Mouse (Mus musculus): Measurements from ENCODE around the gene Aga. TPM values are rescaled to one million over a fixed set of nuclear protein-coding genes. Genes with fewer than 3 reads are reported as not detected.
"Not testable (repeated sequence)": the region's sequence is repeated elsewhere in the genome, so short reads cannot be mapped to it uniquely, and the experiment has no call there.

Gene Aga
- polyA plus RNA-seq (2012; rRNA removed), result 1.5 and 1.8 TPM in 2 replicates

GRCm38 (mm10) chr8:53511551-53512127 lies at the start of gene Aga:
Gene Aga, plus strand, starts transcription at chr8:53511727.
- WGBS, result under 1% methylated on average over 24 of the region's 24 CpGs
- Histone ChIP-seq H3K27ac (ENCODE audit: insufficient read depth, low read depth, low read length) (peak within 1 kb of the TSS; percentile 62), H3K27me3 (ENCODE audit: control insufficient read depth, insufficient read depth, low read length) (no peaks in the 10 kb centered on the region), H3K4me3 (ENCODE audit: low read depth, low read length) (peak within 1 kb of the TSS; percentile 95), H3K36me3 (ENCODE audit: control insufficient read depth, insufficient read depth, low read length) (peaks cover 18% of the 10 kb centered on the region; the same call in 1 of the 2 replicates), H3K4me1 (ENCODE audit: control insufficient read depth, insufficient read depth, insufficient read length, low read length) (no peaks in the 10 kb centered on the region)
- TF ChIP-seq CTCF (IDR thresholded peaks at IDR 0.05; ENCODE audit: extremely low read depth, insufficient read length, insufficient replicate concordance, low read depth, low read length) (no peak), POLR2A (IDR thresholded peaks at IDR 0.05; ENCODE audit: low read depth, low read length) (0 out of 2 replicates have a peak, but pooled peaks have one; percentile 27)

- no peak for TF ChIP-seq CTCF (IDR thresholded peaks at IDR 0.05; ENCODE audit: extremely low read depth, insufficient read length, insufficient replicate concordance, low read depth, low read length)
- no peak for TF ChIP-seq POLR2A (IDR thresholded peaks at IDR 0.05; ENCODE audit: low read depth, low read length)
- WGBS, result 47% methylated on average over 2 of the region's 2 CpGs
- Histone ChIP-seq H3K4me1 (ENCODE audit: control insufficient read depth, insufficient read depth, insufficient read length, low read length) (no peaks in the 10 kb centered on the region), H3K27me3 (ENCODE audit: control insufficient read depth, insufficient read depth, low read length) (no peaks in the 10 kb centered on the region), H3K36me3 (ENCODE audit: control insufficient read depth, insufficient read depth, low read length) (no peaks in the 10 kb centered on the region), H3K27ac (ENCODE audit: insufficient read depth, low read depth, low read length) (no peak overlapping the region), H3K4me3 (ENCODE audit: low read depth, low read length) (no peak overlapping the region)
Measured at GRCm38 (mm10) chr8:53489063-53489462, 22.5 kb upstream of the Aga start.

- TF ChIP-seq POLR2A (IDR thresholded peaks at IDR 0.05; ENCODE audit: low read depth, low read length) (no peak), CTCF (IDR thresholded peaks at IDR 0.05; ENCODE audit: extremely low read depth, insufficient read length, insufficient replicate concordance, low read depth, low read length) (no peak)
- WGBS, result 65% methylated on average over 1 of the region's 1 CpGs
- no peaks in the 10 kb centered on the region for H3K4me1 ChIP-seq (ENCODE audit: control insufficient read depth, insufficient read depth, insufficient read length, low read length)
- no peaks in the 10 kb centered on the region for H3K36me3 ChIP-seq (ENCODE audit: control insufficient read depth, insufficient read depth, low read length)
- no peaks in the 10 kb centered on the region for H3K27me3 ChIP-seq (ENCODE audit: control insufficient read depth, insufficient read depth, low read length)
- H3K4me3 ChIP-seq (ENCODE audit: low read depth, low read length), result no peak overlapping the region
- no peak overlapping the region for H3K27ac ChIP-seq (ENCODE audit: insufficient read depth, low read depth, low read length)
Measured at GRCm38 (mm10) chr8:53496216-53496615, 15.3 kb upstream of the Aga start.

- H3K27ac ChIP-seq (ENCODE audit: insufficient read depth, low read depth, low read length), result no peak overlapping the region
- TF ChIP-seq POLR2A (IDR thresholded peaks at IDR 0.05; ENCODE audit: low read depth, low read length), result no peak
- no peak for TF ChIP-seq CTCF (IDR thresholded peaks at IDR 0.05; ENCODE audit: extremely low read depth, insufficient read length, insufficient replicate concordance, low read depth, low read length)
- no peaks in the 10 kb centered on the region for H3K4me1 ChIP-seq (ENCODE audit: control insufficient read depth, insufficient read depth, insufficient read length, low read length)
- H3K36me3 ChIP-seq (ENCODE audit: control insufficient read depth, insufficient read depth, low read length), result no peaks in the 10 kb centered on the region
- no peak overlapping the region for H3K4me3 ChIP-seq (ENCODE audit: low read depth, low read length)
- 69% methylated on average over 3 of the region's 3 CpGs for WGBS
- no peaks in the 10 kb centered on the region for H3K27me3 ChIP-seq (ENCODE audit: control insufficient read depth, insufficient read depth, low read length)
Measured at GRCm38 (mm10) chr8:53496885-53497326, 14.6 kb upstream of the Aga start.

GRCm38 (mm10) chr8:53538049-53538448 lies 26.5 kb downstream of the Aga start:
- 78% methylated on average over 3 of the region's 3 CpGs for WGBS
- not testable (repeated sequence) for H3K27me3 ChIP-seq (ENCODE audit: control insufficient read depth, insufficient read depth, low read length); H3K4me1 ChIP-seq (ENCODE audit: control insufficient read depth, insufficient read depth, insufficient read length, low read length); H3K4me3 ChIP-seq (ENCODE audit: low read depth, low read length); H3K36me3 ChIP-seq (ENCODE audit: control insufficient read depth, insufficient read depth, low read length); H3K27ac ChIP-seq (ENCODE audit: insufficient read depth, low read depth, low read length)

GRCm38 (mm10) chr8:53539585-53539984 lies 28.1 kb downstream of the Aga start:
- no peak for TF ChIP-seq POLR2A (IDR thresholded peaks at IDR 0.05; ENCODE audit: low read depth, low read length)
- TF ChIP-seq CTCF (IDR thresholded peaks at IDR 0.05; ENCODE audit: extremely low read depth, insufficient read length, insufficient replicate concordance, low read depth, low read length), result no peak
- no peaks in the 10 kb centered on the region for H3K4me1 ChIP-seq (ENCODE audit: control insufficient read depth, insufficient read depth, insufficient read length, low read length)
- no peaks in the 10 kb centered on the region for H3K36me3 ChIP-seq (ENCODE audit: control insufficient read depth, insufficient read depth, low read length)
- H3K27me3 ChIP-seq (ENCODE audit: control insufficient read depth, insufficient read depth, low read length), result no peaks in the 10 kb centered on the region
- no peak overlapping the region for H3K4me3 ChIP-seq (ENCODE audit: low read depth, low read length)
- 80% methylated on average over 2 of the region's 2 CpGs for WGBS
- H3K27ac ChIP-seq (ENCODE audit: insufficient read depth, low read depth, low read length), result no peak overlapping the region

- Histone ChIP-seq H3K4me1 (ENCODE audit: control insufficient read depth, insufficient read depth, insufficient read length, low read length) (no peaks in the 10 kb centered on the region), H3K36me3 (ENCODE audit: control insufficient read depth, insufficient read depth, low read length) (no peaks in the 10 kb centered on the region), H3K4me3 (ENCODE audit: low read depth, low read length) (no peak overlapping the region), H3K27ac (ENCODE audit: insufficient read depth, low read depth, low read length) (no peak overlapping the region), H3K27me3 (ENCODE audit: control insufficient read depth, insufficient read depth, low read length) (no peaks in the 10 kb centered on the region)
- TF ChIP-seq POLR2A (IDR thresholded peaks at IDR 0.05; ENCODE audit: low read depth, low read length) (no peak), CTCF (IDR thresholded peaks at IDR 0.05; ENCODE audit: extremely low read depth, insufficient read length, insufficient replicate concordance, low read depth, low read length) (no peak)
- WGBS, result 88% methylated on average over 10 of the region's 10 CpGs
Measured at GRCm38 (mm10) chr8:53562441-53563040, 51.0 kb downstream of the Aga start.

All from small intestine, adult 2 months (tissue).